Mouse (Mus musculus) midbrain, postnatal 0 days (tissue): ENCODE data around the gene Slc5a6. TPM values are rescaled to one million over a fixed set of nuclear protein-coding genes. Genes with fewer than 3 reads are reported as not detected.

ENCODE experiments used
- ATAC-seq: fragments of 200-750 bp; cut with Nextera tagmentation; 2 replicates; pipeline ENCODE4 v1.8.0; 2017; ENCODE audit warnings: moderate number of reproducible peaks, mild to moderate bottlenecking, moderate TSS enrichment, moderate library complexity; ENCODE audit not compliant: low FRiP score
- DNase-seq: peaks from one replicate; pipeline ENCODE4 v3.0.0-alpha.2; 2015; ENCODE audit warnings: low spot score
- H3K27ac ChIP-seq: fragments of 300-500 bp; sonication (generic); 2 replicates; pipeline ENCODE4 v1.5.1; 2014; ENCODE audit warnings: low read depth, mild to moderate bottlenecking, low read length, mixed read lengths
- H3K27me3 ChIP-seq: fragments of 300-500 bp; sonication (generic); 2 replicates; pipeline ENCODE4 v1.6.1; 2014; ENCODE audit warnings: low read length, control low read depth, mixed read lengths; ENCODE audit not compliant: insufficient read depth
- H3K36me3 ChIP-seq: fragments of 300-500 bp; sonication (generic); 2 replicates; pipeline ENCODE4 v1.6.1; 2014; ENCODE audit warnings: low read length, control low read depth, mixed read lengths; ENCODE audit not compliant: insufficient read depth
- H3K4me1 ChIP-seq: fragments of 300-500 bp; sonication (generic); 2 replicates; pipeline ENCODE4 v1.6.1; 2014; ENCODE audit warnings: mild to moderate bottlenecking, control low read depth, antibody characterized with exemption, low read length, mixed read lengths; ENCODE audit not compliant: insufficient read depth
- H3K4me2 ChIP-seq: fragments of 300-500 bp; sonication (generic); 2 replicates; pipeline ENCODE4 v1.6.1; 2014; ENCODE audit warnings: low read depth, mild to moderate bottlenecking, low read length, mixed read lengths; ENCODE audit not compliant: poor library complexity, severe bottlenecking
- H3K4me3 ChIP-seq: fragments of 300-500 bp; sonication (generic); 2 replicates; pipeline ENCODE4 v1.5.1; 2014; ENCODE audit warnings: low read depth, mild to moderate bottlenecking, low read length, moderate library complexity
- H3K9ac ChIP-seq: fragments of 300-500 bp; sonication (generic); replicated peaks from 2 replicates; pipeline ENCODE4 v1.6.1; 2014; ENCODE audit warnings: mild to moderate bottlenecking, low read length, moderate library complexity, mixed read lengths; ENCODE audit not compliant: poor library complexity, severe bottlenecking
- H3K9me3 ChIP-seq: fragments of 300-500 bp; sonication (generic); 2 replicates; pipeline ENCODE4 v1.6.1; 2016; ENCODE audit warnings: low read length, control low read depth
- CTCF ChIP-seq: IDR thresholded peaks from 2 replicates; pipeline ENCODE4 v1.5.1; 2016; ENCODE audit warnings: antibody characterized with exemption, mild to moderate bottlenecking
- WGBS: fragments of 180-500 bp; shearing (Covaris S2); extraction: QIAGEN DNeasy Blood & Tissue Kit; methylation state at CpG from one replicate; pipeline ENCODE4 v1.1.7; 2014; 5-methylcytosine and 5-hydroxymethylcytosine counted together
- polyA plus RNA-seq: library from polyadenylated mRNA; unstranded; fragments of >200 nt; fragmentation: Nextera tagmentation; extraction: Ambion mirVana; gene quantifications from 2 replicates; pipeline ENCODE4 v1.2.1, GENCODE M21; 2015
- total RNA-seq: library from RNA; depleted of rRNA; stranded (reverse); fragments of >200 nt; gene quantifications from 2 replicates; pipeline ENCODE4 v1.2.3, GENCODE M21; 2014; rRNA removed

The Slc5a6 gene
- total and polyA plus RNA-seq, 2 experiments from 2014 or later = 32.3 to 44.9 TPM

DNA sequence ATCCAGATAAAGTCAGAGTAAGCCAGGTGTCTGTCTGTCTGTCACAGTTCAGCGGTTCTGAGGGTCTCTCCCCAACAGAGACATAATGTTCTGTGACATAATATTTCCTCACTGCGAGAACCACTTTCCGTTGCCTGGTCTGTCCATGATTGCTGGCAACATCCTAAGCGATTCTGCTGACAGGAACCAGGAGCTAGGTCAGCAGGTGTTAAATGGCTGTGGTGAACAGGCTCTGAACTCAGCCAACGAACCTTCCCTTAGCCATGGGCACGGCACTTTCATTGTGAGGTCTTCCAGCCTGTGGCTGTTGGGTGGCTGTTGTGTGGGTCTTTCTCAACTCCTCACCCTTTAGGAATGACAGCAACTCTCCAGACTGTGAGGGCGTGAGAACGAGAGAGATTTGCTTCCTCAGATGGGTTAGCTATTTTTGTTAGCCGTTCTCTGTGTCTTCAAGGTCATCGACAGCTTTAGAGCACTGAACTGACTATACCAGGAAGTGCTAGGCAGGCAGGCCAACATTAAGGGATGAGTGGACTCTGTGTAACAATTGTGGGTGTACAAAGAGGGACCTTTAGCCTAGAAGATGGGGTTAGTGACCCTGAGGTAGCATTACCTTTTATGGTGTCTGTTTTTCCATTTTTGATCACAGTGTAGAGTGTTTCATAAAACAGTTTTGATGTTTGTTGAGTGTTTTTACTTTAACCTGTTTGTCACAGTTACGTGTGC lies 53.7 kb downstream of the Slc5a6 start:
- Histone ChIP-seq H3K4me3 (no peak overlapping the region), H3K27ac (no peak overlapping the region), H3K4me2 (no peak overlapping the region), H3K36me3 (no peaks in the 10 kb centered on the region), H3K4me1 (no peaks in the 10 kb centered on the region), H3K27me3 (no peaks in the 10 kb centered on the region), H3K9me3 (no peaks in the 10 kb centered on the region), H3K9ac (no peak overlapping the region)
- WGBS = 71% methylated on average over 11 of the region's 11 CpGs
- DNase-seq = no peak
- no peak for ATAC-seq
- TF ChIP-seq CTCF = no peak

DNA sequence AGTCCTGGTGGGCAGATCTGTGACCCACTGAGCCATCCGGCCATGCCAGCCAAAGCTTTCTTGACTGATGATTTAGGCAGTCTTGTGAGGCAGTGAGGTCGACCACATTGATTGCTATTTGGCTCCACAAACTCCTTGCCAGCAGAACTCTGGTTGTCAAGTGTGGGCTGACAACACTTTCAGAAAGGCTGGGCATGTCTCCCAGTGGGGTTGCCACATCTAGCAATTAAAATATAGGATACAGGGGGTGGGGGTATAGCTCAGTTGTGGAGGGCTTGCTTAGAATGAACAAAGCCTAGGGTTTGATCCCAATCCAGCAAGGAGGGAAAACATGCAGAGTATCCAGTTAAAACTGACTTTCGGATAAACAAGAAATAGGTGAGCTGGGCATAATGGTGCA lies 54.6 kb downstream of the Slc5a6 start:
- Histone ChIP-seq H3K9ac (no peak overlapping the region), H3K36me3 (no peaks in the 10 kb centered on the region), H3K27me3 (no peaks in the 10 kb centered on the region), H3K4me2 (no peak overlapping the region), H3K27ac (no peak overlapping the region), H3K4me1 (no peaks in the 10 kb centered on the region), H3K9me3 (no peaks in the 10 kb centered on the region), H3K4me3 (no peak overlapping the region)
- ATAC-seq (no peak), DNase-seq (no peak)
- no peak for TF ChIP-seq CTCF
- WGBS = 64% methylated on average over 3 of the region's 3 CpGs

DNA sequence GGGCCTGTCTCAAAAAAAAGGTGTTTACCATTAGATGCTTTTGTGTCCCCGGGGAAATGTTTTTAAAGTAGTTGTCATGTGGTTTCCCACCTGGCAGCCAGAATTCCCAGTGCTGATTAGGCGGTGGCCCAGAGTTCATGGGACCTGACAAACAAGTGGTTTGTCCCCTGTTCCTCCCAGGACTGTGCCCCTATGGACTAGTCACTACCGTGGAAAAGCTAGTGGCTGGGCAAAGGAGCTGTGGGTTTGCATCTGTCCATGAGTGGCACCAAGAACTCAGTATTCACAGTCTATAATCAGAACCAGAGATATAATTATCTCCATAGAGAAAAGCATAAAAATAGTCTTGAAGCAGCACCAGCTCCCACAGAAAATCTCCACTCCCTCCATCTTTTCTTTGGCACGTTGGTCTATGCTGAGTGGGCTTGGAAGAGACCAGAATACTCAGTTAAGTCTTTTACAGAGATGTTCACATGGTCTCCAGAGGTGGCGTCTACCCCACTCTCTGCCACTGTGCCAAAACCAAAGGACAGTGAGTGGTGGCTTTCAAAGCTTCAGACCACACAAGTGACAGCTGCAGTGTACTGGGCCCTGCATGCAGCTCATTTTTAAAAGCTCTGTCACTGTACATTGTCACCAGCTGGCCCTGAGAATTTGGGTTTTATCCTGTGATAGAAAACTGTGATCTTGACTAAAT lies 55.6 kb downstream of the Slc5a6 start:
- no peak for DNase-seq
- Histone ChIP-seq H3K9me3 (no peaks in the 10 kb centered on the region), H3K4me2 (no peak overlapping the region), H3K27me3 (no peaks in the 10 kb centered on the region), H3K9ac (no peak overlapping the region), H3K36me3 (no peaks in the 10 kb centered on the region), H3K27ac (no peak overlapping the region), H3K4me1 (no peaks in the 10 kb centered on the region), H3K4me3 (no peak overlapping the region)
- TF ChIP-seq CTCF = no peak
- no peak for ATAC-seq
- 74% methylated on average over 5 of the region's 5 CpGs for WGBS

Other genes starting within 250 kb of the Slc5a6 start
- gene Mapre3, start 234.3 kb downstream of the Slc5a6 start, total RNA-seq = 105 and 112 TPM in 2 replicates
- gene Mapre3, start 234.3 kb downstream of the Slc5a6 start, polyA plus RNA-seq = 172 and 175 TPM in 2 replicates
- 77.5 and 78.3 TPM in 2 replicates for gene Tmem214, start 180.9 kb downstream of the Slc5a6 start, total RNA-seq
- gene Tmem214, start 180.9 kb downstream of the Slc5a6 start, polyA plus RNA-seq = 64.5 and 64.6 TPM in 2 replicates
- gene Agbl5, start 160.2 kb downstream of the Slc5a6 start, total RNA-seq = 50.7 and 73.4 TPM in 2 replicates
- 19.1 and 22.3 TPM in 2 replicates for gene Agbl5, start 160.2 kb downstream of the Slc5a6 start, polyA plus RNA-seq
- 123 and 126 TPM in 2 replicates for gene Ost4, start 141.1 kb downstream of the Slc5a6 start, total RNA-seq
- 175 and 201 TPM in 2 replicates for gene Ost4, start 141.1 kb downstream of the Slc5a6 start, polyA plus RNA-seq
- 7.4 and 11.8 TPM in 2 replicates for gene Emilin1, start 135.5 kb downstream of the Slc5a6 start, total RNA-seq
- gene Emilin1, start 135.5 kb downstream of the Slc5a6 start, polyA plus RNA-seq = 9.0 and 9.8 TPM in 2 replicates
- gene Khk, start 127.5 kb downstream of the Slc5a6 start, total RNA-seq = 1.4 and 12.3 TPM in 2 replicates
- 14.3 and 17.6 TPM in 2 replicates for gene Khk, start 127.5 kb downstream of the Slc5a6 start, polyA plus RNA-seq
- 162 and 185 TPM in 2 replicates for gene Cgref1, start 103.3 kb downstream of the Slc5a6 start, total RNA-seq
- 108 TPM in 2 replicates for gene Cgref1, start 103.3 kb downstream of the Slc5a6 start, polyA plus RNA-seq
- 37.6 and 37.7 TPM in 2 replicates for gene Preb, start 88.6 kb downstream of the Slc5a6 start, total RNA-seq
- gene Preb, start 88.6 kb downstream of the Slc5a6 start, polyA plus RNA-seq = 89.6 and 101 TPM in 2 replicates
- gene Tcf23, start 80.3 kb downstream of the Slc5a6 start, total RNA-seq = 0.05 TPM in 1 of 2 replicates, not detected in the other
- gene Tcf23, start 80.3 kb downstream of the Slc5a6 start, polyA plus RNA-seq = 0.07 and 0.09 TPM in 2 replicates
- gene Atraid, start 612 bp downstream of the Slc5a6 start, total RNA-seq = 138 and 155 TPM in 2 replicates
- 235 and 243 TPM in 2 replicates for gene Atraid, start 612 bp downstream of the Slc5a6 start, polyA plus RNA-seq
- gene Cad, start 5.9 kb upstream of the Slc5a6 start, total RNA-seq = 39.5 and 44.8 TPM in 2 replicates
- 6.7 and 7.8 TPM in 2 replicates for gene Cad, start 5.9 kb upstream of the Slc5a6 start, polyA plus RNA-seq
- gene Dnajc5g, start 57.4 kb upstream of the Slc5a6 start, total RNA-seq = not detected in 2 replicates
- gene Dnajc5g, start 57.4 kb upstream of the Slc5a6 start, polyA plus RNA-seq = not detected in 2 replicates
- 19.3 and 24.1 TPM in 2 replicates for gene Slc30a3, start 59.3 kb upstream of the Slc5a6 start, total RNA-seq
- gene Slc30a3, start 59.3 kb upstream of the Slc5a6 start, polyA plus RNA-seq = 14.0 and 20.6 TPM in 2 replicates
- gene Trim54, start 67.8 kb upstream of the Slc5a6 start, total RNA-seq = 0.33 TPM in 1 of 2 replicates, not detected in the other
- not detected in 2 replicates for gene Trim54, start 67.8 kb upstream of the Slc5a6 start, polyA plus RNA-seq
- gene Ucn, start 89.9 kb upstream of the Slc5a6 start, total RNA-seq = not detected in 2 replicates
- not detected in 2 replicates for gene Ucn, start 89.9 kb upstream of the Slc5a6 start, polyA plus RNA-seq
- 42.5 and 65.5 TPM in 2 replicates for gene Mpv17, start 105.3 kb upstream of the Slc5a6 start, total RNA-seq
- 38.8 and 41.8 TPM in 2 replicates for gene Mpv17, start 105.3 kb upstream of the Slc5a6 start, polyA plus RNA-seq
- gene Gm29609, start 131.0 kb upstream of the Slc5a6 start, total RNA-seq = 3.1 and 4.3 TPM in 2 replicates
- gene Gm29609, start 131.0 kb upstream of the Slc5a6 start, polyA plus RNA-seq = 1.9 and 2.2 TPM in 2 replicates
- 45.2 and 46.4 TPM in 2 replicates for gene Gtf3c2, start 131.2 kb upstream of the Slc5a6 start, total RNA-seq
- 46.1 and 49.0 TPM in 2 replicates for gene Gtf3c2, start 131.2 kb upstream of the Slc5a6 start, polyA plus RNA-seq
- 88.3 and 95.2 TPM in 2 replicates for gene Snx17, start 144.3 kb upstream of the Slc5a6 start, total RNA-seq
- 103 and 104 TPM in 2 replicates for gene Snx17, start 144.3 kb upstream of the Slc5a6 start, polyA plus RNA-seq
- gene Eif2b4, start 144.5 kb upstream of the Slc5a6 start, total RNA-seq = 29.7 and 34.0 TPM in 2 replicates
- 84.3 and 93.4 TPM in 2 replicates for gene Eif2b4, start 144.5 kb upstream of the Slc5a6 start, polyA plus RNA-seq
- 6.4 and 10.9 TPM in 2 replicates for gene Zfp513, start 153.4 kb upstream of the Slc5a6 start, total RNA-seq
- 11.1 and 13.0 TPM in 2 replicates for gene Zfp513, start 153.4 kb upstream of the Slc5a6 start, polyA plus RNA-seq
- 87.0 and 95.6 TPM in 2 replicates for gene Ppm1g, start 171.8 kb upstream of the Slc5a6 start, total RNA-seq
- gene Ppm1g, start 171.8 kb upstream of the Slc5a6 start, polyA plus RNA-seq = 170 and 183 TPM in 2 replicates
- 120 and 126 TPM in 2 replicates for gene Nrbp1, start 191.9 kb upstream of the Slc5a6 start, total RNA-seq
- gene Nrbp1, start 191.9 kb upstream of the Slc5a6 start, polyA plus RNA-seq = 138 and 149 TPM in 2 replicates
- not detected in 2 replicates for gene Gm9970, start 192.3 kb upstream of the Slc5a6 start, total RNA-seq
- gene Gm9970, start 192.3 kb upstream of the Slc5a6 start, polyA plus RNA-seq = 0.34 and 0.93 TPM in 2 replicates
- 1.2 and 2.5 TPM in 2 replicates for gene Krtcap3, start 202.8 kb upstream of the Slc5a6 start, total RNA-seq
- gene Krtcap3, start 202.8 kb upstream of the Slc5a6 start, polyA plus RNA-seq = 1.5 and 3.4 TPM in 2 replicates
- 28.2 and 45.8 TPM in 2 replicates for gene Ift172, start 242.2 kb upstream of the Slc5a6 start, total RNA-seq
- 16.5 and 17.7 TPM in 2 replicates for gene Ift172, start 242.2 kb upstream of the Slc5a6 start, polyA plus RNA-seq
- 155 and 188 TPM in 2 replicates for gene Fndc4, start 247.2 kb upstream of the Slc5a6 start, total RNA-seq
- gene Fndc4, start 247.2 kb upstream of the Slc5a6 start, polyA plus RNA-seq = 103 and 118 TPM in 2 replicates
- gene Gckr, start 248.5 kb upstream of the Slc5a6 start, total RNA-seq = 0.42 and 1.2 TPM in 2 replicates
- gene Gckr, start 248.5 kb upstream of the Slc5a6 start, polyA plus RNA-seq = 0.85 and 1.0 TPM in 2 replicates